Mouse (Mus musculus): Measurements from ENCODE around the gene Wrnip1. TPM values are rescaled to one million over a fixed set of nuclear protein-coding genes. Genes with fewer than 3 reads are reported as not detected.
A peak's percentile ranks its signal among the peaks of the same experiment; 100 is the strongest.
"Not testable (repeated sequence)": the region's sequence is repeated elsewhere in the genome, so short reads cannot be mapped to it uniquely, and the experiment has no call there.

The Wrnip1 gene
- total RNA-seq, 2 experiments from 2014 or later = 8.8 to 22.6 TPM

- ATAC-seq (ENCODE audit: poor library complexity, severe bottlenecking) = peak; percentile 67
Observed at GRCm38 (mm10) chr13:32850668-32851404, 49.0 kb downstream of the Wrnip1 start, which contains the start of gene Serpinb1a. Gene Serpinb1a (minus strand): TSS chr13:32851185.

DNA sequence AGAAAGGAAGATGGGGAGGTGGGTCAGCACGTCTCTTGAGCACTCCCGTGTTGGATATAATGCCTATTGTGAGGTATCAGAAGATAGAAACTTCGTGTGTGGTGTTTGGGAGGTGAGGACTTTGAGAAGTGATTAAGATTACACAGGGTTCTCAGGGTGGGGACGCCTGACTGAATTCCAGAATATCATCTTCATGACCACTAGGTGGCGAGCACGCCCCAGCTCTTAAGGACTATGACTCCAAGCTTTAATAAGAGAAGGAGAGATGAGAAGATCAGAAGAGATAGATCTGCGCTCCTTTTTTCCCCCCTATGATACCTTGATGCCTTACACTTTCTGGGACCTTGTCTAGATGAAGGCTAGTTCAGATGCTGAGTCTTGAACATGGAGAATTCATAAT is 50.1 kb downstream of the Wrnip1 start:
- peak; percentile 74 for ATAC-seq (ENCODE audit: poor library complexity, severe bottlenecking)

DNA sequence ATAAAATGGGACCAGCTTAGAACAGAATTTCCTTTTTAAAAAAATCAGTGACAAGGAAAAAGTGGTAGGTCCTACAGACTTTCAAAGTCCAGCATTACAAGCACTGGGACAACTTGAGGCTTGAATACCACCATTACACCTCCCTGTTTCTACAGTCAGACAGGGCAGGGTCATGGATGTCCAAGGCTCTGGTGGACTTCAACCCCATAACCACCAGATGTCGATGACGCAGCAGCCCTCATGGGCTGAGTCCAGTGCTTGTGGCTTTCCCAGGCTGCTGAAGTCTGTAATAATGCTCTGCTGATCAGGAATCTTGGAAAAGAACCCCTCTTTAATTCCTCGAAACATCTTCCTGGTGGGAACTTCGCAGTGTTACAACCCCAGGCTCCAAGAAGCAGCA is 50.7 kb downstream of the Wrnip1 start:
- no peak for ATAC-seq (ENCODE audit: poor library complexity, severe bottlenecking)

DNA sequence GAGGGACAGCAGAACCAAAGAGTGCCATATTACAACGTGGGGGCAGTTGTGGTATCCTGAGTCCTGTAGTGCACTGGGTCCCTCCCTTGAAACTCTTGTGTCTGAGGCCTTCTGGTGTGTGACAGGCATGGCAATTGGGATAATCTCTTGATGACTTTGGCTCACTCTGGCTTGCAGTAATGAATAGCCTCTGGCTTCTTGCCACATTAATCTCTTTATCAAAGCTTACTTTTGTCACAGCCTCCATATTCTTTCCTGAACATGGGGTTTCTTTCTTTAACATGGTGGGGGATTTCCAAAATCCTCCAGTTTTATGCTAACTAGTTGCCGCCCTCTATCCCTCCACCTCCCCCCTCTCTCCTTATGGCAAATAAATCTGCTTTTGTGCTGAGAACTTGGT is 51.2 kb downstream of the Wrnip1 start:
- no peak for ATAC-seq (ENCODE audit: poor library complexity, severe bottlenecking)

DNA sequence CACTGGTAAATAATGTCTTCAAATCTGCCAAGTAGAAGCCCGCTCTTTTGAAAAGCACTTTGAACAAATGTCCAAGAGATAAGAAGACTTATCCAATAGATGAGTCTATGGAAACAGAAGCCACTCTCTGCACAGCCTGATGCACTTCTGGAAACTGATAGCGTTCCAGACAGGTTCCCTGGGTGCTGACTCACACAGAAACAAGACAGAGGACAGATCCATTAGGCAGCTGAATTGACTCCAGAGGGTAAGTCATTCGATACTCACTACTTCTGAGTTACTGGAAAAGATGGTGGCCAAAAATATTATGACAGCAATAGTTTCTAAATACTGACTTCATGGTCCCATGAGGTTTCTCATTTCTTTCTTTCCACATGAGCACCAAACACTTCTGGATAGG is 59.0 kb downstream of the Wrnip1 start:
- no peak for ATAC-seq (ENCODE audit: poor library complexity, severe bottlenecking)

DNA sequence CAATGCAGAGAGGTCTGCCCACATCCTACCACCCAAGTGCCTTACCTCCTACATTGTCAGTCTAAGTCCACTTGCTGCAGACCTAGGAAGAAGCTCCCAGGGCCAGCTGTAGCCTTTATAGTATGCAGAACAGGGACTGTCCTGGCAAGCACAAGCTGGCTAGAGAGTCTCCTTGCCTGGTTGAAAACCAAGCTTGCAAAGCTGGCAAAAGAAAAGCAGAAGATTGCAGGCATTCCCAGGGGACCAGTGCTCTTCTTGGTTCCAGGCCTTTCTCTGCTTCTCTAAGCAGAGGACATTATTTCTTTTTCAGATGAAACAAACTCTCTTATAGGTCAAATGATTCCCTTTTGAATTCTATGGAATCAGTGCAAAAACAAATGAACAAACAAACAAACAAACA is 61.6 kb downstream of the Wrnip1 start:
- no peak for ATAC-seq (ENCODE audit: poor library complexity, severe bottlenecking)

DNA sequence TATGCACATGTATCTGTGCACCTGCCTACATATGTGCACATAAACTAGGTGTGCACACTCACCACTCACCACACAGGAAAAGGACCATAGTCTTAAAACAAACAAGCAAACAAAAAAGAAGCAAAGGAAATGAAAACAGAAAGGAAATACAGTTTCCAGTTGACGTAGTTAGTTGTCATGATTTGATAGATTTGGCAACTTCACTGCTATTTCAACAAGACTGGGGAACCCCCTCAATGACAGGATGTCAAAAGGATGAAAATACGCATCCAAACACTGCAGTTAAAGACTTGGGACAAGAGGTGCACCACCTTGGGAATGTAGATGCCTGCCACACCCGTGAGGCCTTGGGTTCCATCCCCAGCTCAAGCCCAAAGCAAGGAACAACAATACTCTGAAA is 62.7 kb downstream of the Wrnip1 start:
- not testable (repeated sequence) for ATAC-seq (ENCODE audit: poor library complexity, severe bottlenecking)

DNA sequence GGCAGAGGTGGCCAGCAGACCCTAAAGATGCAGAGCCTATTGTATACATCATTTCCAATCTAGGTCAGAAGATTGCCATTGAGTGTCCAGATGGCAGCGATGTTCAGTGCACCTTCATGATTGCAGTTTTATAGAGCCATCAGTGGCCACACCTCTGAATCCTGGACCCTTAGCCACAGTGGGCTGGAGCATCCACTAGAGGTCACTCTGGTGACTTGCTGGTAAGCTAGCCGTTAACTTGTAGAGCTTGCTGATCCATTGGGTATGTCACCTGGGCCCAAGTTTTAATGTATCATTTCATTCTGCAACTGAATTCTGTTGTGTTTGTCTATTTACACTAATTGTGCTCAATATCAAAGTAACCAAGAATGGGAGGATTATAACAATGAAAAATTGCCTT is 63.8 kb downstream of the Wrnip1 start:
- no peak for ATAC-seq (ENCODE audit: poor library complexity, severe bottlenecking)

DNA sequence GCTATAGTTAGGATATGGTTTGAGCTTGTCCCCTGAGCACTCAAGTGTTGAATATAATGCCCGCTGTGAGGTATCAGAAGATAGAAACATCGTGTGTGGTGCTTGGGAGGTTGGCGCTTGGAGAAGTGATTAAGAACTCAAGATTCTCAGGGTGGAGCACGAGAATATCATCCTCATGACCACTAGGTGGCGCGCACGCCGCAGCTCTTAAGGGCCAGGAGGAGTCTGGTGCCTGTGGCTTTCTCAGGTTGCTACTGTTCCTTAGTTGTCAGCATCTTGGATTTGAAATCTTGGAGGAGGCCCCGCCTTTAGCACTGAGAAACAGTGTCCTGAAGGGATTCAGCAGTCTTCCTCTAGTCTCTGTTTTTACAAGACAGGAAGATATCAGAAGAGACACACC is 64.6 kb downstream of the Wrnip1 start:
- peak; percentile 83 for ATAC-seq (ENCODE audit: poor library complexity, severe bottlenecking)

DNA sequence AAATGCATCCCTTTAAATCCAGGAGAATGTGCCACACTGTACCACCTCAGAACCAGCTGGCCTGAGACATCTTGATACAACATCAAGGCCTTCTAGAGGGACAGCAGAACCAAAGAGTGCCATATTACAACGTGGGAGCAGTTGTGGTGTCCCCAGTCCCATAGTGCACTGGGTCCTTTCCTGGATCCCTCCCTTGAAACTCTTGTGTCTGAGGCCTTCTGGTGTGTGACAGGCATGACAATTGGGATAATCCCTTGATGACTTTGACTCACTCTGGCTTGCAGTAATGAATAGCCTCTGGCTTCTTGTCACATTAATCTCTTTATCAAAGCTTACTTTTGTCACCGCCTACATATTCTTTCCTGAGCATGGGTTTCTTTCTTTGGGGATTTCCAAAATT is 65.2 kb downstream of the Wrnip1 start:
- ATAC-seq (ENCODE audit: poor library complexity, severe bottlenecking) = no peak

DNA sequence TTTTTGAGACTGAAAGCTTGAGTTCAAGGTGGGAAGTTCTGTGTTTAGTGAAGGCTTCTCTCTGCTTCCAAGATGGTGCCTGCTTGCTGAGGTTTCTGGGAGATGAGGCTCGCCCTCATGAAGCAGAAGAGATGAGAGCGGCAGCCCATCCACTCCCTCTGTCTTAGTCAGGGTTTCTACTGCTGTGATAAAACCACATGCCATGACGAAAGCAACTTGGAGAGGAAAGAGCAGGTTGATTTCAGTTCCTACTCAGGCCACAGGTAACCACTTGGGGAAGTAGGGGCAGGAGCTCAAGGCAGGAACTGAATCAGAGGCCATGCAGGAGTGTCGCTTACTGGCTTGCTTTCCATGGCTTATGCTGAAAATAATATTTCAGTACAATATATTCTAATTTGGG is 66.4 kb downstream of the Wrnip1 start:
- ATAC-seq (ENCODE audit: poor library complexity, severe bottlenecking) = peak; percentile 80

- peak; percentile 49 for ATAC-seq (ENCODE audit: poor library complexity, severe bottlenecking)
Observed at GRCm38 (mm10) chr13:32868843-32869242, 67.0 kb downstream of the Wrnip1 start.

Other genes with a start within 250 kb of the Wrnip1 start
- not detected in 2 replicates for gene Mylk4, start 18.1 kb upstream of the Wrnip1 start, total RNA-seq (2015)
- not detected in 2 replicates for gene Mylk4, start 18.1 kb upstream of the Wrnip1 start, total RNA-seq (2017)
- not detected in 2 replicates for gene D930007J09Rik, start 811 bp downstream of the Wrnip1 start, total RNA-seq (2015)
- not detected in 2 replicates for gene D930007J09Rik, start 811 bp downstream of the Wrnip1 start, total RNA-seq (2017)
- 147 and 163 TPM in 2 replicates for gene Serpinb1a, start 49.1 kb downstream of the Wrnip1 start, total RNA-seq (2015)
- gene Serpinb1a, start 49.1 kb downstream of the Wrnip1 start, total RNA-seq (2017) = 189 and 208 TPM in 2 replicates
- not detected in 2 replicates for gene Serpinb1c, start 96.2 kb downstream of the Wrnip1 start, total RNA-seq (2015)
- gene Serpinb1c, start 96.2 kb downstream of the Wrnip1 start, total RNA-seq (2017) = not detected in 2 replicates
- 1.6 and 1.7 TPM in 2 replicates for gene Serpinb6b, start 163.2 kb downstream of the Wrnip1 start, total RNA-seq (2015)
- 1.9 and 7.2 TPM in 2 replicates for gene Serpinb6b, start 163.2 kb downstream of the Wrnip1 start, total RNA-seq (2017)
- 2.7 and 4.2 TPM in 2 replicates for gene Serpinb9, start 201.2 kb downstream of the Wrnip1 start, total RNA-seq (2015)
- 1.9 TPM in 2 replicates for gene Serpinb9, start 201.2 kb downstream of the Wrnip1 start, total RNA-seq (2017)
- 0.27 TPM in 1 of 2 replicates, not detected in the other for gene Serpinb9b, start 225.4 kb downstream of the Wrnip1 start, total RNA-seq (2015)
- not detected in 2 replicates for gene Serpinb9b, start 225.4 kb downstream of the Wrnip1 start, total RNA-seq (2017)

Data from megakaryocyte, adult 5-6 weeks (primary cell).